Mouse (Mus musculus): ENCODE data around the gene Clip1.

Gene Clip1

GRCm38 (mm10) chr5:123607211-123607669 lies 77.2 kb downstream of the Clip1 start:
- in situ Hi-C loops (cut with MseI, MboI): no loop called here

DNA sequence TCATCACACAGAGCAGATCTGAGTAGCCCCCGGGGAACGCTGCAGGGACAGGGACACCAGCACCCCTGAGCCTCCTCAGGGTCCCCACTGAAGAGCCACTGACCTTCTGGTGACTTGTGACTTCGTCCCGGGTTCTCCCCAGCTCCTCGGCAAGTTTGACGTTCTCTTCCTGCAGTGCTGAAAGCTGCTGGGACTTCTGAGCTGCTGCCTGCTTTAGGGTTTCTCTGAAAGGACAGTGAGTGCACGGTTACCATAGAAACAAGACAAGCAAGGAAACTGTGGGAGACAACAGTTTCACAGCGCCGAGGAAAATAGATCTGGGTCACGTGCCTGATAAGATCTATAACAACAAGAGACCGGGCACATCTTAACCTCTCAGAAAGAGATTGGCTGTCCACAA lies 80.9 kb downstream of the Clip1 start:
- in situ Hi-C loops (cut with MseI, MboI): no loop called here

- in situ Hi-C loops (cut with MseI, MboI): no loop called here
Observed at GRCm38 (mm10) chr5:123602174-123602573, 82.2 kb downstream of the Clip1 start.

DNA sequence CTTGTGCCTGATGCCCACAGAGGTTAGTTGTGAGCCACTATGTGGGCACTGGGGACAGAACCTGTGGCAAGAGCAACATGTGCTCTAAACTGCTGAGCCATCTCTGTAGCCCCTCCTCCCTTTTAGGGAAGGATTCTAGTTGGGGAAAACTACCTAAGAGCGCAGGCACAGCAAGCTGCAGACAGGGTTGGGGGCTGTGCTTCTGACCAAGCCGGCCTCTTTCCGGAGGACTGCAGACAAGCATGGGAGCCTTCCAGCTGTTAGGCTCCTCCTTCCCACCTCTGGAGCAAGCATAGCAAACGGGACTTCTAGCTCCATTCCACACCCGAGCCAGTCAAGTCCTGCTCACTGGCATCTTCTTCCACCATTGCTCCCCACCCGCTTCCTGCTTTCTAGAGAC lies 85.1 kb downstream of the Clip1 start:
- in situ Hi-C loops (cut with MseI, MboI): no loop called here

- in situ Hi-C loops (cut with MseI, MboI): no loop called here
Observed at GRCm38 (mm10) chr5:123593622-123594280, 90.7 kb downstream of the Clip1 start.

DNA sequence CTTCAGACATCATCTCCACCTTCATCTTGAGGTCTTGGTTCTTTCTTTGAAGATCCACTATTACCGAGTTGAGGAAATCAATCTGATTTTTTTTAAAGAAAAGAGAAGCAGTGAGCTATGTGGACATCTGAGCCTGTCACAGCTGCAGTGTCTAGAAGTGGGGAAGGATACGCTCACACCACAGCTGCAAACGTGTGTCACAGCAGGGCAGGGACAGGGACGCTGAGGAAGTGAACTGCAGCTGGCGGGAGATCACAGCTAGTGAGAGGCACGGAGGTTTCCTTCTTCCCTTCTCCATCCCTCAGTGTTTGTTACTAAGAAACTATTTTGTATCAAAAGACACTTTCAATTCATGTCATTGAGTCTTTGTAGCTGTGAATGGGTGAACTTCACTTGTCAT lies 104.4 kb downstream of the Clip1 start:
- in situ Hi-C loops (cut with MseI, MboI): no loop called here

- in situ Hi-C loops (cut with MseI, MboI): loop anchor here in 1 of 2 experiments (5.0 kb wide), 1 partner anchor 36 kb away; no protein-coding TSS in a partner anchor
Observed at GRCm38 (mm10) chr5:123576696-123577095, 107.7 kb downstream of the Clip1 start.

GRCm38 (mm10) chr5:123573362-123573761 lies 111.1 kb downstream of the Clip1 start:
- in situ Hi-C loops (cut with MseI, MboI): no loop called here

DNA sequence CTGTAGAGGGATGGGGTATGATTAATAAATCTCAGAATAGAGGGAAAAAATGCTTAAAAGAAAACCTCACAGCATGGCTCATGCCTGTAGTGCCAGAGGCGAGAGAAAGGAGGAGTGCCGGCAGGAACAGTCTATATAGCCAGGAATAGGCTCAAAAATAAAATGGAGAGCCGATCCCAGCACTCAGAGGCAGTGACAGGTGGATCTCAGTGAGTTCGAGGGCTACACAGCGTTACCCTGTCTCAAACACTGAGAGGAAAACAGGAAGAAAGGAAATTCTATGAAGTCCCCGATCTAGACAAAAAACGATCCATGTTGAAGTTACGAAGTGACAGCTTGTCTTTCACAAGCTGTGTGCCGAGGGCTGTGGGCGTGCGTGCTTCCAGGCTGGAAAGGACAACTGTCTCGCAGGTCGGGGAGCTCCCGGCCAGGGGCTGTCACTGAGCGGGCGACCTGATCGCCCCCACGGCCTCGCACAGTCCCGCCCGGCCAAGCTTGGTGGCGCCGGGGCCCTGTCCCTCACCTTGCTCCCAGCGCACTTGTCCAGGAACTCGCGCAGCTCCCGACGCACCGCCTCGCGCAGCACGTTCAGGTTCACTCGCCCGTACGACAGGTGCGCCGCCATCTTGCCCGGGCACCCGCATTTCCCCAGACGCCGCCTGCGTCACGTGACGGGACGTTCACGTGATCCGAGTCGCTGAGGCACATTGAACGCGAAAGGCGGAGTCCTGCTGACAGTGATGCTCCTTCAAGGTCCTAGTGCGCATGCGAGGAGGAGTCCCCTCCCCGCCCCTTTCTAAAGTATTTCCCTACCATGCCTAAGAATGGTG lies 111.8 kb downstream of the Clip1 start, which contains the start of gene Vps33a:
Gene Vps33a, minus strand, starts transcription at position 682 of the 830 bp plus-strand sequence.
- in situ Hi-C loops (cut with MseI, MboI): no loop called here

- in situ Hi-C loops (cut with MseI, MboI): no loop called here
Observed at GRCm38 (mm10) chr5:123561128-123561527, 123.3 kb downstream of the Clip1 start.

GRCm38 (mm10) chr5:123559588-123559987 lies 124.8 kb downstream of the Clip1 start:
- in situ Hi-C loops (cut with MseI, MboI): no loop called here

DNA sequence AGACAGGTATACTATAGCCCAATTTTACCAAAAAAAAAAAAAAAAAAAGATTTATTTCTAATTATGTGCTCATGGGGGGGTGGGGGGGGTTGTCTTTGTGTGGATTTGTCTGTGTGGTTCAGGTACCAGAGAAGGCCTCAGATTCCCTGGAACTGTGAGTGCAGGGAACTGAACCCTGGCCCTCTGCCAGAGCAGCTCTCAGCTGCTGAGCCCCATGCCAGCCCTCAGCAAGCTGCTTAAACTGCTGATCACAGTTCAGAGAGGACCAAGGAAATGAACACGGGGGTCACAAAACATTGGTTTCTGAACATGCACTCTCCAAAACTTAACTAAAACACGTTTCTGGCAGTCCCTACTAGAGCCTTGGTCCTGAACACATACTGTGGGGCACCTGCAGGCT lies 128.0 kb downstream of the Clip1 start:
- in situ Hi-C loops (cut with MseI, MboI): no loop called here

DNA sequence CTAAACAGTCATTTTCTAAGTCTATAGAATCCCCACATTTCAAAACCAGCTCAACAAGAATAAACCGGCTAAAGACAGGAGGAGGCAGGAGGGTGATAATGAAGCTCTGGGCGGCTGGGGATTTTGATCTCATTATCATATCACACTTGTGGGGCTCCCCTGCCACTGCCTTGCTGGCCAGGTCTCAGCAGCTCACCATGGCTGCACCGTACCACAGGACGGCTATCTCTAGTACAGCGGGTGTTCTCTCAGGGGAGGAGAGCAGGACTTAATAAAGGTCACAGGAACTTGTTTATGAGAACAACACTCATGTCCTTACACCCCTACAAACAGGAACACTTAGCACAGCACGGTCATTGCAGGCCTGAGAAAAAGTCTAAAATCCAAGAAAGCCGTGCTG lies 128.7 kb downstream of the Clip1 start:
- in situ Hi-C loops (cut with MseI, MboI): no loop called here

- in situ Hi-C loops (cut with MseI, MboI): no loop called here
Observed at GRCm38 (mm10) chr5:123533801-123534200, 150.6 kb downstream of the Clip1 start.

- in situ Hi-C loops (cut with MseI, MboI): no loop called here
Observed at GRCm38 (mm10) chr5:123530056-123530455, 154.4 kb downstream of the Clip1 start.

- in situ Hi-C loops (cut with MseI, MboI): no loop called here
Observed at GRCm38 (mm10) chr5:123528641-123529040, 155.8 kb downstream of the Clip1 start.

Data from mouse trophoblast stem cell (cell line).